Mouse (Mus musculus) lung, embryonic 14.5 days (tissue): ENCODE data around the gene Retsat. TPM values are rescaled to one million over a fixed set of nuclear protein-coding genes. Genes with fewer than 3 reads are reported as not detected.
A peak's percentile ranks its signal among the peaks of the same experiment; 100 is the strongest.

Experiments
- ATAC-seq: fragments of 200-750 bp; cut with Nextera tagmentation; 2 replicates; pipeline ENCODE4 v1.8.0; 2017; ENCODE audit warnings: mild to moderate bottlenecking, moderate TSS enrichment, moderate library complexity; ENCODE audit not compliant: insufficient read depth
- DNase-seq: peaks from one replicate; pipeline ENCODE4 v3.0.0-alpha.2; 2015
- H3K27ac ChIP-seq: fragments of 300-500 bp; sonication (generic); 2 replicates; pipeline ENCODE4 v1.5.1; 2014; ENCODE audit warnings: low read depth, mild to moderate bottlenecking, moderate library complexity
- H3K27me3 ChIP-seq: fragments of 300-500 bp; sonication (generic); 2 replicates; pipeline ENCODE4 v1.6.1; 2014; ENCODE audit warnings: low read length, control low read depth; ENCODE audit not compliant: insufficient read depth
- H3K36me3 ChIP-seq: fragments of 300-500 bp; sonication (generic); 2 replicates; pipeline ENCODE4 v1.6.1; 2014; ENCODE audit warnings: control low read depth; ENCODE audit not compliant: insufficient read depth
- H3K4me1 ChIP-seq: fragments of 300-500 bp; sonication (generic); 2 replicates; pipeline ENCODE4 v1.6.1; 2014; ENCODE audit warnings: antibody characterized with exemption, control low read depth; ENCODE audit not compliant: insufficient read depth
- H3K4me2 ChIP-seq: fragments of 300-500 bp; sonication (generic); 2 replicates; pipeline ENCODE4 v1.6.1; 2014; ENCODE audit warnings: mild to moderate bottlenecking
- H3K4me3 ChIP-seq: fragments of 300-500 bp; sonication (generic); 2 replicates; pipeline ENCODE4 v1.5.1; 2014; ENCODE audit warnings: low read depth, low read length
- H3K9ac ChIP-seq: fragments of 300-500 bp; sonication (generic); 2 replicates; pipeline ENCODE4 v1.6.1; 2014
- H3K9me3 ChIP-seq: fragments of 300-500 bp; sonication (generic); 2 replicates; pipeline ENCODE4 v1.6.1; 2016; ENCODE audit warnings: low read depth, low read length, control low read depth
- CTCF ChIP-seq: IDR thresholded peaks from 2 replicates; pipeline ENCODE4 v1.5.1; 2016; ENCODE audit warnings: antibody characterized with exemption, low read depth
- WGBS: fragments of 180-500 bp; shearing (Covaris S2); extraction: QIAGEN DNeasy Blood & Tissue Kit; methylation state at CpG from one replicate; pipeline ENCODE4 v1.1.7; 2014; 5-methylcytosine and 5-hydroxymethylcytosine counted together
- polyA plus RNA-seq: library from polyadenylated mRNA; unstranded; fragments of >200 nt; fragmentation: Nextera tagmentation; extraction: Ambion mirVana; gene quantifications from 2 replicates; pipeline ENCODE4 v1.2.1, GENCODE M21; 2014

Gene Retsat
- polyA plus RNA-seq, 1 experiment from 2014 or later = 18.4 TPM

DNA sequence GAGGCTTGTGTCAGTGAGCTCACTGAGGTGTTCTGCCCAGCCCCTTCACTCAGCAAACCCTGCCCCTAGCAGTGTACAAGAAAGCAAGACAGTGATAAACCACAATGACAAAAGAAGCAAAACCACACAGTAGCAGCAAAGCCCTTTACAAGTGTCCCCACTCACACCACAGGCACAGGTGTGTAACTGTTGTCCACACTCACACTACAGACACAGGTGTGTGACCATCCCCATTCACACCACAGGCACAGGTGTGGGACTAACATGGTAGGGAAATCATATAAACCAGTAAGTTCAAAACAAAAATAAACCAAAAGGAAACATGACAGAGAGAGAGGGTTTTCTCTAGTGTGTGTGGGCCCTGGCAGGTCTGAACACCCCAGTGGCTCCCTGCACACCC, 10.0 kb upstream of the Retsat start:
- DNase-seq = no peak
- Histone ChIP-seq H3K27ac (no peak overlapping the region), H3K36me3 (no peaks in the 10 kb centered on the region), H3K4me2 (no peak overlapping the region), H3K9me3 (no peaks in the 10 kb centered on the region), H3K27me3 (no peaks in the 10 kb centered on the region), H3K9ac (no peak overlapping the region), H3K4me3 (no peak overlapping the region), H3K4me1 (no peaks in the 10 kb centered on the region)
- no peak for TF ChIP-seq CTCF
- ATAC-seq = no peak

DNA sequence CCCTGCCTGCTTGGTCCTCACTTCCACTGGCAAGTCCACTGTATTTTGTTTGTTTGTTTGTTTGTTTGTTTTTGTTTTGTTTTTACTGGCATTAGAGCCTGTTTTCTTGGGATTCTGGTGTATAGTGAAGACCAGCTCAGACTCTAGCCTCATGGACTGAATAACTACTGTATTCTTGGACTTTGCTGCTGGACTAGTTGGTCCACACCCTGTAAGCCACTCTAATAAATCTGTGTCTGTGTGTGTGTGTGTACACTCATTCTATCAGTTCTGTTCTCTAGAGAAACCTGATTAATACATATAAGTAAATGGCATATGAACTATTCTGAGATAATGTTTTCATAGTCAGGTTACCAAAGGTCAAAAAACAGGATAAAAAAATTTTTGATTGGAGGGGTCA, 8.2 kb upstream of the Retsat start:
- Histone ChIP-seq H3K9ac (no peak overlapping the region), H3K4me3 (no peak overlapping the region), H3K27me3 (no peaks in the 10 kb centered on the region), H3K4me1 (no peaks in the 10 kb centered on the region), H3K27ac (no peak overlapping the region), H3K4me2 (no peak overlapping the region), H3K36me3 (0 out of 2 replicates have a peak, but pooled peaks cover 2% of the 10 kb centered on the region), H3K9me3 (no peaks in the 10 kb centered on the region)
- DNase-seq (no peak), ATAC-seq (no peak)
- TF ChIP-seq CTCF = no peak

GRCm38 (mm10) chr6:72593011-72593803, 5.1 kb upstream of the Retsat start:
- 77% methylated on average over 6 of the region's 6 CpGs for WGBS
- Histone ChIP-seq H3K4me3 (no peak overlapping the region), H3K36me3 (0 out of 2 replicates have a peak, but pooled peaks cover 2% of the 10 kb centered on the region), H3K27ac (no peak overlapping the region), H3K4me1 (0 out of 2 replicates have a peak, but pooled peaks cover 3% of the 10 kb centered on the region), H3K27me3 (no peaks in the 10 kb centered on the region), H3K9ac (no peak overlapping the region), H3K9me3 (no peaks in the 10 kb centered on the region), H3K4me2 (no peak overlapping the region)
- TF ChIP-seq CTCF = no peak
- no peak for ATAC-seq
- no peak for DNase-seq

DNA sequence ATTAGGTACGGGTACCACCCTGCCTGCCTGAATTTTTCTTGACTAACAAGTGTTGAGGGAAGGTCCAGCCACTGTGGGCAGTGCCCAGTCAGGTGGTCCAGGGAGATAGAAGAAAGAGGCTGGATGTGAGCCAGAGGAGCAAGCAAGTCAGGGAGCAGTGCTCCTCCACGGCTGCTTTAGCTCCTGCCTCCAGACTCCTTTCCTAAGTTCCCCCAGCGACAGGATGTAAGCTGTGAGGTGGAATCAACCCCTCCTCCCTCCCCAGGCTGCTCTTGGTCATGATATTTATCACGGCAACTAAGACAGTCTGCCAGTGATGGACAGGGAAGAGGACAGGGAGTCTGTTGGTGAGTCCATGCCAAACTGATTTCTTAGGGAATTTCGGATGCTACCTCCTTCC, 4.4 kb upstream of the Retsat start:
- no peak for TF ChIP-seq CTCF
- Histone ChIP-seq H3K9ac (no peak overlapping the region), H3K4me2 (no peak overlapping the region), H3K4me1 (0 out of 2 replicates have a peak, but pooled peaks cover 3% of the 10 kb centered on the region), H3K27ac (no peak overlapping the region), H3K4me3 (no peak overlapping the region), H3K36me3 (0 out of 2 replicates have a peak, but pooled peaks cover 2% of the 10 kb centered on the region), H3K9me3 (no peaks in the 10 kb centered on the region), H3K27me3 (no peaks in the 10 kb centered on the region)
- DNase-seq = no peak
- no peak for ATAC-seq
- WGBS = 48% methylated on average over 5 of the region's 5 CpGs

- H3K4me1 ChIP-seq = 0 out of 2 replicates have a peak, but pooled peaks cover 10% of the 10 kb centered on the region
- H3K4me3 ChIP-seq = peak overlapping the region; percentile 65
- peak overlapping the region; percentile 64 for H3K9ac ChIP-seq
- ATAC-seq = no peak
- H3K27ac ChIP-seq = peak overlapping the region; percentile 68
- whole genome bisulfite sequencing = 23% methylated on average over 13 of the region's 13 CpGs
- TF ChIP-seq CTCF = peak; percentile 27
- no peaks in the 10 kb centered on the region for H3K9me3 ChIP-seq
- H3K36me3 ChIP-seq = 0 out of 2 replicates have a peak, but pooled peaks cover 2% of the 10 kb centered on the region
- DNase-seq = peak; percentile 55
- peak overlapping the region; percentile 79 for H3K4me2 ChIP-seq
- H3K27me3 ChIP-seq = no peaks in the 10 kb centered on the region
Observed at GRCm38 (mm10) chr6:72597083-72597874, 996 bp upstream of the Retsat start.

- Histone ChIP-seq H3K4me1 (0 out of 2 replicates have a peak, but pooled peaks cover 10% of the 10 kb centered on the region), H3K27ac (peak overlapping the region; percentile 85), H3K4me3 (peak overlapping the region; percentile 65), H3K36me3 (peaks cover 3% of the 10 kb centered on the region; the same call in 1 of the 2 replicates), H3K4me2 (peak overlapping the region; percentile 79), H3K27me3 (no peaks in the 10 kb centered on the region), H3K9me3 (no peaks in the 10 kb centered on the region), H3K9ac (peak overlapping the region; percentile 64)
- no peak for TF ChIP-seq CTCF
- WGBS = 35% methylated on average over 12 of the region's 12 CpGs
- ATAC-seq = peak; percentile 64
- peak; percentile 86 for DNase-seq
Observed at GRCm38 (mm10) chr6:72598791-72599557, 699 bp downstream of the Retsat start.
